Mouse (Mus musculus) lung, embryonic 14.5 days (tissue): ENCODE results near the gene Them4. TPM values are rescaled to one million over a fixed set of nuclear protein-coding genes. Genes with fewer than 3 reads are reported as not detected.
"Not testable (repeated sequence)": the region's sequence is repeated elsewhere in the genome, so short reads cannot be mapped to it uniquely, and the experiment has no call there.

ENCODE experiments used
- ATAC-seq: fragments of 200-750 bp; cut with Nextera tagmentation; 2 replicates; pipeline ENCODE4 v1.8.0; 2017; ENCODE audit warnings: mild to moderate bottlenecking, moderate TSS enrichment, moderate library complexity; ENCODE audit not compliant: insufficient read depth
- DNase-seq: peaks from one replicate; pipeline ENCODE4 v3.0.0-alpha.2; 2015
- H3K27ac ChIP-seq: fragments of 300-500 bp; sonication (generic); 2 replicates; pipeline ENCODE4 v1.5.1; 2014; ENCODE audit warnings: low read depth, mild to moderate bottlenecking, moderate library complexity
- H3K27me3 ChIP-seq: fragments of 300-500 bp; sonication (generic); 2 replicates; pipeline ENCODE4 v1.6.1; 2014; ENCODE audit warnings: low read length, control low read depth; ENCODE audit not compliant: insufficient read depth
- H3K36me3 ChIP-seq: fragments of 300-500 bp; sonication (generic); 2 replicates; pipeline ENCODE4 v1.6.1; 2014; ENCODE audit warnings: control low read depth; ENCODE audit not compliant: insufficient read depth
- H3K4me1 ChIP-seq: fragments of 300-500 bp; sonication (generic); 2 replicates; pipeline ENCODE4 v1.6.1; 2014; ENCODE audit warnings: antibody characterized with exemption, control low read depth; ENCODE audit not compliant: insufficient read depth
- H3K4me2 ChIP-seq: fragments of 300-500 bp; sonication (generic); 2 replicates; pipeline ENCODE4 v1.6.1; 2014; ENCODE audit warnings: mild to moderate bottlenecking
- H3K4me3 ChIP-seq: fragments of 300-500 bp; sonication (generic); 2 replicates; pipeline ENCODE4 v1.5.1; 2014; ENCODE audit warnings: low read depth, low read length
- H3K9ac ChIP-seq: fragments of 300-500 bp; sonication (generic); 2 replicates; pipeline ENCODE4 v1.6.1; 2014
- H3K9me3 ChIP-seq: fragments of 300-500 bp; sonication (generic); 2 replicates; pipeline ENCODE4 v1.6.1; 2016; ENCODE audit warnings: low read depth, low read length, control low read depth
- CTCF ChIP-seq: IDR thresholded peaks from 2 replicates; pipeline ENCODE4 v1.5.1; 2016; ENCODE audit warnings: antibody characterized with exemption, low read depth
- WGBS: fragments of 180-500 bp; shearing (Covaris S2); extraction: QIAGEN DNeasy Blood & Tissue Kit; methylation state at CpG from one replicate; pipeline ENCODE4 v1.1.7; 2014; 5-methylcytosine and 5-hydroxymethylcytosine counted together
- polyA plus RNA-seq: library from polyadenylated mRNA; unstranded; fragments of >200 nt; fragmentation: Nextera tagmentation; extraction: Ambion mirVana; gene quantifications from 2 replicates; pipeline ENCODE4 v1.2.1, GENCODE M21; 2014

Them4 gene
- 9.7 and 9.8 TPM in 2 replicates for polyA plus RNA-seq

GRCm38 (mm10) chr3:94309633-94310363 lies at the start of gene Them4:
Them4 (plus strand) TSS chr3:94310089.
- peak within 1 kb of the TSS; percentile 71 for H3K9ac ChIP-seq
- WGBS: 1% methylated on average over 47 of the region's 47 CpGs
- ATAC-seq: peak; percentile 100
- peak within 1 kb of the TSS; percentile 70 for H3K4me2 ChIP-seq
- no peaks in the 10 kb centered on the region for H3K4me1 ChIP-seq
- peak within 1 kb of the TSS; percentile 61 for H3K4me3 ChIP-seq
- H3K27ac ChIP-seq: peak within 1 kb of the TSS; percentile 84
- no peaks in the 10 kb centered on the region for H3K36me3 ChIP-seq
- peak; percentile 98 for DNase-seq
- TF ChIP-seq CTCF: no peak
- no peaks in the 10 kb centered on the region for H3K27me3 ChIP-seq
- H3K9me3 ChIP-seq: no peaks in the 10 kb centered on the region

DNA sequence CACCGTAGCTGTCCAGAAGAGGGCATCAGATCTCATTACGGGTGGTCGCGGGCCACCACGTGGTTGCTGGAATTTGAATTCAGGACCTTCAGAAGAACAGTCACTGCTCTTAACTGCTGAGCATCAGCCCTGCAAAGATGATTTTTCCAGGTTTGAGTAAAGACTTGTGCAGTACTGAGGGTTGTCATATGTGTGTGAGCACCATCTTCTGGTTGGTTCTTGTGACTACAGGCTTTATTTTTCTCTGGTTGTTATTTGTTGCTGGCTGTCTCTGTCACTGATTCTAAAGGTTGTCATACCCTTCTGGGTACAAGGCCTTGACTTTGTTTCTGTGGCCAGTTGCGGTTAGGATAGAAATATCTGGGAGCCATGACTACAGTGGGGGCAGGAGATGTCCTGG lies 49.3 kb upstream of the Them4 start:
- no peak overlapping the region for H3K4me2 ChIP-seq
- no peaks in the 10 kb centered on the region for H3K9me3 ChIP-seq
- DNase-seq: peak; percentile 40
- H3K4me3 ChIP-seq: no peak overlapping the region
- ATAC-seq: no peak
- peak; percentile 45 for TF ChIP-seq CTCF
- 37% methylated on average over 6 of the region's 6 CpGs for WGBS
- no peak overlapping the region for H3K27ac ChIP-seq
- H3K27me3 ChIP-seq: no peaks in the 10 kb centered on the region
- H3K4me1 ChIP-seq: no peaks in the 10 kb centered on the region
- no peaks in the 10 kb centered on the region for H3K36me3 ChIP-seq
- H3K9ac ChIP-seq: no peak overlapping the region

GRCm38 (mm10) chr3:94263736-94264135 lies 46.2 kb upstream of the Them4 start, which contains the start of gene Gm4778:
Gm4778 (plus strand) TSS chr3:94264036.
- H3K27ac ChIP-seq, H3K4me3 ChIP-seq, H3K9ac ChIP-seq, ATAC-seq, H3K4me1 ChIP-seq, H3K36me3 ChIP-seq, H3K9me3 ChIP-seq, DNase-seq, H3K27me3 ChIP-seq, H3K4me2 ChIP-seq: not testable (repeated sequence)
- 50% methylated on average over 1 of the region's 1 CpGs for WGBS

GRCm38 (mm10) chr3:94275991-94276390 lies 33.9 kb upstream of the Them4 start:
- TF ChIP-seq CTCF: no peak
- Histone ChIP-seq H3K4me2 (no peak overlapping the region), H3K36me3 (no peaks in the 10 kb centered on the region), H3K9ac (no peak overlapping the region), H3K4me3 (no peak overlapping the region), H3K27me3 (no peaks in the 10 kb centered on the region), H3K4me1 (no peaks in the 10 kb centered on the region), H3K27ac (no peak overlapping the region), H3K9me3 (no peaks in the 10 kb centered on the region)
- WGBS: 87% methylated on average over 11 of the region's 11 CpGs
- no peak for ATAC-seq
- DNase-seq: no peak

DNA sequence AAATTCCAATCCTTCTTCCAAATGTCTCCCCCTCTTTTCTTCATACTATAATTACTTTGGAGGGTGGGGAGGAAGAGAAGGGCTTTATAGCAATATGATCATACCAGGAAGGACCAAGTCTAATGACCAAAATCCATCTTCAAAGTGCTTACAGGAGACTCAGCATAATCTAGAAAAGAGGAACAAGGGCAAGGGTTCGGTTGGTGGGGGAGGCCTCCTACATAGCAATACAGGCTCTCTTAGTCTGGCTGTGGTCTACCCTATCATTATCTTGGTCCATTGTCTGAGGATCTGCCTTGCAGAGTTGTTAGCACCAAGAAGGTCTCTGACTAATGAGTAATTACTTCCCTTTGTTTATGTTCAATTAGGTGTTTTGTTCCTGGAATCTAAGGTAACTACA lies 4.4 kb upstream of the Them4 start:
- Histone ChIP-seq H3K4me1 (no peaks in the 10 kb centered on the region), H3K9ac (no peak overlapping the region), H3K27me3 (no peaks in the 10 kb centered on the region), H3K9me3 (no peaks in the 10 kb centered on the region), H3K4me2 (no peak overlapping the region), H3K27ac (no peak overlapping the region), H3K36me3 (no peaks in the 10 kb centered on the region), H3K4me3 (no peak overlapping the region)
- WGBS: 73% methylated on average over 1 of the region's 1 CpGs
- no peak for TF ChIP-seq CTCF
- DNase-seq (no peak), ATAC-seq (no peak)

DNA sequence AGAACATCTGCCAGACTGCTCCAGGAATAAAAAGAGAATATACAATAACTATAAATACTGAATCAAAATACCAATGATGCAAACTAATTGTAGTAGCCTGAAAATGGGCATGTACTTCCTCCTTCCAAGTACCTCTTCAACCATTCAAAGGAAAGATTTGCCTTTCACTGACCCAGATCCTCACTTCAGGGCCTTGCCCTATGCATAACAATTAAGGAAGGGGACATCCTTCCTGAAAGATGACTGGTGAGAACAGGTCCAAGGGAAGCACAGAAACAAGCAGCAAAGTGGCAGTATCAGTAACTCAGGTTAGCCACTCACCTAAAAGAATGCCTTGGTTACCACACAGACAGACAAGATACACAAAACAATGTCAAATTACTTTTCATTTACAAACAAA lies 2.9 kb upstream of the Them4 start:
- no peaks in the 10 kb centered on the region for H3K9me3 ChIP-seq
- H3K4me3 ChIP-seq: no peak overlapping the region
- H3K9ac ChIP-seq: no peak overlapping the region

DNA sequence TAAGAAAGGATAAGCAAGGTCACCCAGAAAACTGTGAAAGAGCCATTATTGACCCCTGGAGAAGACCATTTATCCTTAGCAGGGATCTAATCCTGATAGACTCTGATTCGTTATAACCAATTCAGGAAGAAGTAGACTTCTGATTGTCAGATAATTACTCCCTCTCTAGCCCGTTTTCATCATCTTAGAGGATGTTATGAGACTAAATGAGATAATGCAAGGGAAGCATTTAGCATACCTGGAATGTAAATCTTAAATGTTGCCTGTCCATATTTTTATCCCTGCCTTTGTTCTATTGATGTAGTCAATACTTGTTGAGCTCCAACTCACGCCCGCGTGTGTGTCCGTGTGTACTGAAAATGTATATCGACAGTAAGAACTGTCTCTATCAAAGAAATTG lies 602 bp downstream of the Them4 start:
- Histone ChIP-seq H3K27ac (peak overlapping the region; percentile 84), H3K27me3 (no peaks in the 10 kb centered on the region), H3K4me3 (peak overlapping the region; percentile 61), H3K4me2 (peak overlapping the region; percentile 70), H3K9me3 (no peaks in the 10 kb centered on the region), H3K9ac (peak overlapping the region; percentile 71), H3K36me3 (no peaks in the 10 kb centered on the region), H3K4me1 (no peaks in the 10 kb centered on the region)
- 42% methylated on average over 7 of the region's 7 CpGs for WGBS
- DNase-seq (peak; percentile 10), ATAC-seq (no peak)
- TF ChIP-seq CTCF: no peak

More for the DNA sequence above, 2.9 kb upstream of the Them4 start:
- no peaks in the 10 kb centered on the region for H3K36me3 ChIP-seq
- no peaks in the 10 kb centered on the region for H3K4me1 ChIP-seq
- no peak overlapping the region for H3K4me2 ChIP-seq
- no peaks in the 10 kb centered on the region for H3K27me3 ChIP-seq
- H3K27ac ChIP-seq: no peak overlapping the region
- DNase-seq: no peak
- no peak for ATAC-seq
- TF ChIP-seq CTCF: no peak
